Mouse (Mus musculus): ENCODE measurements around the gene Eif4ebp2. TPM values are rescaled to one million over a fixed set of nuclear protein-coding genes. Genes with fewer than 3 reads are reported as not detected.

Eif4ebp2 gene
- polyA plus RNA-seq, 1 experiment from 2014 or later = 44.1 TPM

- Histone ChIP-seq H3K9me3 (replicated peaks) (no peaks in the 10 kb centered on the region), H3K27me3 (replicated peaks) (no peaks in the 10 kb centered on the region), H3K4me3 (replicated peaks) (no peak overlapping the region), H3K36me3 (peaks cover 31% of the 10 kb centered on the region), H3K9ac (replicated peaks) (no peak overlapping the region), H3K4me1 (peaks cover 23% of the 10 kb centered on the region), H3K4me2 (no peak overlapping the region), H3K27ac (replicated peaks) (0 out of 2 replicates have a peak overlapping the region, but pooled peaks have one; percentile 18)
- no peak for ATAC-seq (ENCODE audit: low FRiP score)
- 25% methylated on average over 4 of the region's 4 CpGs for WGBS
These were observed 24.0 kb downstream of the Eif4ebp2 start for GRCm38 (mm10) chr10:61428416-61428815.

DNA sequence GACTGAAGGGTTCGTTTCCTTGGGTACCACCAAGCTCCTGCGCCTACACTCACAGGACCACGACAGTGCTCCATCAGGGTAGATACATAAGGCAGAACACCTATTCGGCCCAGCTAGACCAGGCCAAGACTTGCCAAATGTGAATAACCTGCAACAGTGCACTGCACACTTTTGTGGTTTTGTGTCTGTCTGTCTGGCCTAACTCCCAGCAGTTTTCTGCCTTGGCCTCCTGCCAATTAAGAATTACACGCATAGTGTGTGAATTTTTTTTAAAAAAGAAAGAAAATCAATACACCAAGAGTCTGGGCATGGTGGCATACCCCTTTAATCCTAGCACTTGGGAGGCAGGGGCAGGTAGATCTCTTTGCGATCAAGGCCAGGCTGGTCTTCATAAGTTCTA is 24.5 kb downstream of the Eif4ebp2 start:
- no peaks in the 10 kb centered on the region for H3K9me3 ChIP-seq (replicated peaks)
- H3K9ac ChIP-seq (replicated peaks) = no peak overlapping the region
- H3K36me3 ChIP-seq = peaks cover 26% of the 10 kb centered on the region
- ATAC-seq (ENCODE audit: low FRiP score) = no peak
- WGBS = 80% methylated on average over 6 of the region's 6 CpGs
- H3K27ac ChIP-seq (replicated peaks) = no peak overlapping the region
- no peak overlapping the region for H3K4me2 ChIP-seq
- no peak overlapping the region for H3K4me3 ChIP-seq (replicated peaks)
- peaks cover 23% of the 10 kb centered on the region for H3K4me1 ChIP-seq
- H3K27me3 ChIP-seq (replicated peaks) = no peaks in the 10 kb centered on the region

DNA sequence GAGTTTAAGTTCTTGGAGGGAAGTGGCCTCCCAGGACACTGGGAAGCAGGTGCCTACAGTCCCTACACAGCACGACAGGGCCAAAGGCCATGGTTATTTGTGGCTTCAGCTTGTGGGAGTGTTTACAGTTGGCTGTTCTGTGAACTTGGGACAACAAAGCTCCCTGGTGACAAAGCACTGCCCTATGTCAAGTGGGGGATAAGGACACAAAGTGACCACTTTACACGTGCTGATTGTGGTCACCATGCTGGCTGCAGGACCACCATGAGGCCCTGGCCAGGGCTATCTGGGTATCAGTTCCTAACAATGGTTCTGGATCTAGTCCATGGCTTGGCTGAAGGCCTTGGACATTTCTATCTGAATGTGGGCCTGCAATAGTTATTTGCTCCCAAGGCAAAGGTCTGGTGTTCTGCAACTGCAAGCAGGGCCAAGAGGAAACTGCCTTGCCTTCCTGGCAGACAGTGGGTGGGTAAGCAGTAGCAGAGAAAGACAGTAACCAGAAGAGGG is 26.2 kb downstream of the Eif4ebp2 start:
- H3K36me3 ChIP-seq = peaks cover 18% of the 10 kb centered on the region
- no peak overlapping the region for H3K9ac ChIP-seq (replicated peaks)
- ATAC-seq (ENCODE audit: low FRiP score) = no peak
- no peaks in the 10 kb centered on the region for H3K9me3 ChIP-seq (replicated peaks)
- WGBS = 62% methylated on average over 2 of the region's 2 CpGs
- peaks cover 23% of the 10 kb centered on the region for H3K4me1 ChIP-seq
- no peak overlapping the region for H3K4me3 ChIP-seq (replicated peaks)
- H3K27ac ChIP-seq (replicated peaks) = no peak overlapping the region
- no peaks in the 10 kb centered on the region; the same call in 1 of the 2 replicates for H3K27me3 ChIP-seq (replicated peaks)
- H3K4me2 ChIP-seq = no peak overlapping the region

DNA sequence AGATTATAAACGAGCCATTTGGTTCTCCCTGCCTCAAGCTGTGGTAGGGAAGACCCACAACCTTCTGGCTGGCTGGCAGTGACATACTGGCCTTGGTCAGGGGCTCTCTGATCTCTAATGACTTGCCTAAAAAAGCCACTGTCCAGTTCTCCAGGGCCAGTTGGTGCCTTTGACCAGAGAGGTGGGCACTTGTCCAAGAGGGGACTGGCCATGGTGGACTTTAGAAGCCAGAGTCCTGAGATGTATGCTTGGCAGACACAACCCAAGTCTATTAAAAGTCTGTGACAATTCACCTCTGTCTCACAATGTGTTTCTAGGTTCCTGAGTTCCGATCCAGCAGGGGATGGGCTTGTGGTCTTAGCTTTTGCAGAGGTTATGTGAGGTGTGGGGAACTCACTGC is 27.4 kb downstream of the Eif4ebp2 start:
- Histone ChIP-seq H3K4me2 (no peak overlapping the region), H3K9ac (replicated peaks) (no peak overlapping the region), H3K27ac (replicated peaks) (peak overlapping the region; percentile 28), H3K36me3 (peaks cover 5% of the 10 kb centered on the region; the same call in 1 of the 2 replicates), H3K27me3 (replicated peaks) (peaks cover 12% of the 10 kb centered on the region), H3K4me3 (replicated peaks) (no peak overlapping the region), H3K4me1 (peaks cover 23% of the 10 kb centered on the region), H3K9me3 (replicated peaks) (no peaks in the 10 kb centered on the region)
- ATAC-seq (ENCODE audit: low FRiP score) = no peak
- 73% methylated on average over 2 of the region's 2 CpGs for WGBS

- no peak overlapping the region for H3K4me3 ChIP-seq (replicated peaks)
- H3K9ac ChIP-seq (replicated peaks) = no peak overlapping the region
- 0 out of 2 replicates have a peak overlapping the region, but pooled peaks have one; percentile 18 for H3K27ac ChIP-seq (replicated peaks)
- H3K27me3 ChIP-seq (replicated peaks) = peaks cover 18% of the 10 kb centered on the region
- 24% methylated on average over 7 of the region's 7 CpGs for WGBS
- H3K4me1 ChIP-seq = peaks cover 23% of the 10 kb centered on the region
- peak; percentile 64; the same call in 1 of the 2 replicates for ATAC-seq (ENCODE audit: low FRiP score)
- 0 out of 2 replicates have a peak overlapping the region, but pooled peaks have one; percentile 9 for H3K4me2 ChIP-seq
- H3K9me3 ChIP-seq (replicated peaks) = no peaks in the 10 kb centered on the region
- H3K36me3 ChIP-seq = no peaks in the 10 kb centered on the region
These were observed 28.0 kb downstream of the Eif4ebp2 start for GRCm38 (mm10) chr10:61424500-61424899.

DNA sequence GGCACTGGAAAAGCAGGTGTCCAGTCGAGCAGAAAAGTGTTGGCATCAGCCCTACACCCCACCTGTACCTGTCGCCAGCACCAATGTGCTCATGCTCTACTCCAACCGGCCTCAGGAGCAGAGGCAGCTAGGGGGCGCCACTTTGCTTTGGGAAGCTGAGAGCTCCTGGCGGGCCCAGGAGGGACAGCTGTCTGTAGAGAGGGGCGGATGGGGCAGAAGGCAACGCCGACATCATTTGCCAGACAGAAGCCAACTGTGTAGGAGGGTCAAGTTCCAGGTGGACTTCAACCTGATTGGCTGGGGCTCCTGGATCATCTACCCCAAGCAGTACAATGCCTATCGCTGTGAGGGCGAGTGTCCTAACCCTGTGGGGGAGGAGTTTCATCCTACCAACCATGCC is 29.2 kb downstream of the Eif4ebp2 start:
- H3K4me3 ChIP-seq (replicated peaks) = no peak overlapping the region
- H3K4me2 ChIP-seq = no peak overlapping the region
- no peaks in the 10 kb centered on the region for H3K36me3 ChIP-seq
- H3K9me3 ChIP-seq (replicated peaks) = no peaks in the 10 kb centered on the region
- 66% methylated on average over 10 of the region's 10 CpGs for WGBS
- H3K27ac ChIP-seq (replicated peaks) = no peak overlapping the region
- H3K9ac ChIP-seq (replicated peaks) = no peak overlapping the region
- no peak for ATAC-seq (ENCODE audit: low FRiP score)
- peaks cover 25% of the 10 kb centered on the region for H3K4me1 ChIP-seq
- H3K27me3 ChIP-seq (replicated peaks) = peaks cover 30% of the 10 kb centered on the region

GRCm38 (mm10) chr10:61422861-61423260 is 29.6 kb downstream of the Eif4ebp2 start:
- no peak overlapping the region for H3K27ac ChIP-seq (replicated peaks)
- H3K4me3 ChIP-seq (replicated peaks) = no peak overlapping the region
- H3K36me3 ChIP-seq = no peaks in the 10 kb centered on the region
- 89% methylated on average over 12 of the region's 12 CpGs for WGBS
- H3K9me3 ChIP-seq (replicated peaks) = no peaks in the 10 kb centered on the region
- H3K4me1 ChIP-seq = peaks cover 28% of the 10 kb centered on the region
- no peak overlapping the region for H3K4me2 ChIP-seq
- no peak for ATAC-seq (ENCODE audit: low FRiP score)
- peaks cover 34% of the 10 kb centered on the region for H3K27me3 ChIP-seq (replicated peaks)
- H3K9ac ChIP-seq (replicated peaks) = no peak overlapping the region

DNA sequence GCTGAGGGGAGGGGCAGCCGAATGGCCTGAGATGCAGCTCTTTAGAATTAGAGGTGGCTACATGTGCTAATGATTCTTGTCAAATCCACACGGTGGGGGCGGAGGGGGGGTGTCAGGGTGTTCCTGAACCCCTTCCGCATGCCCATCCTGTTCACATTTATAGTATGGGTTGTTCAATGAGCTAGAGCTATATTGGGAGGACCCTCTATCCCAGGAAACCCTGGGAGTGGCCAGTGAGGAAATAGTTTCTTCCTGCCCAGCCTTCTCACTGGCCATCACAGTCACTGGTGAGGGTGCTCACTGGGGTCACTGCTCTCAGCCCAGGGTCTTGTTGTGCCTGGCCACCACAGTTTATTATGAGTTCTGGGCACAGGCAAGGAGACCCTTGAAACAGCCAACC is 32.5 kb downstream of the Eif4ebp2 start:
- no peaks in the 10 kb centered on the region for H3K36me3 ChIP-seq
- H3K4me2 ChIP-seq = no peak overlapping the region
- no peak overlapping the region for H3K9ac ChIP-seq (replicated peaks)
- no peaks in the 10 kb centered on the region for H3K9me3 ChIP-seq (replicated peaks)
- H3K27me3 ChIP-seq (replicated peaks) = peaks cover 59% of the 10 kb centered on the region
- H3K4me1 ChIP-seq = peaks cover 25% of the 10 kb centered on the region
- H3K4me3 ChIP-seq (replicated peaks) = no peak overlapping the region
- no peak overlapping the region for H3K27ac ChIP-seq (replicated peaks)
- no peak for ATAC-seq (ENCODE audit: low FRiP score)
- 85% methylated on average over 4 of the region's 4 CpGs for WGBS

DNA sequence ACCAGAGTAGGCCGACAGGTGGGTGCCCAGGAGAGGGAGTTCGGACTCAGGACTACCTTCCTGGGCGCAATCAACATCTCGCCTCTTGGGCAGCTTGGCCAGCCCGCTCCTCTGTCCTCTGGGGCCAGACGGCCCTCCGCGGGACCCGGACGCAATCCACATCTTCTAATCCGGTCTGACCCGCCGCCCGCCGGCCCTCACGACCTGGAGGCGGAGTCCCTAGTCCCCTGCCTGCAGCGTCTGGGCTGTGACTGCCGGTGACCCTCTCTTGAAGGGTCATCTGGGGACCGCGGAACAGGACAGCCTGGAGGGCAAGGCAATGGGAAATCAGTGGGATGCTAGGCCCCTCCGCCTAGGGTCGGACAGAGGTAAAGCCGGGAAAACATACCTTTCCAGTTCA is 33.3 kb downstream of the Eif4ebp2 start:
- H3K9ac ChIP-seq (replicated peaks) = no peak overlapping the region
- no peak for ATAC-seq (ENCODE audit: low FRiP score)
- peak overlapping the region; percentile 95; the same call in 1 of the 2 replicates for H3K4me2 ChIP-seq
- peaks cover 16% of the 10 kb centered on the region for H3K4me1 ChIP-seq
- H3K4me3 ChIP-seq (replicated peaks) = no peak overlapping the region
- no peaks in the 10 kb centered on the region for H3K9me3 ChIP-seq (replicated peaks)
- WGBS = 8% methylated on average over 24 of the region's 24 CpGs
- no peaks in the 10 kb centered on the region for H3K36me3 ChIP-seq
- H3K27ac ChIP-seq (replicated peaks) = no peak overlapping the region
- peaks cover 59% of the 10 kb centered on the region for H3K27me3 ChIP-seq (replicated peaks)

- no peaks in the 10 kb centered on the region for H3K9me3 ChIP-seq (replicated peaks)
- peaks cover 14% of the 10 kb centered on the region for H3K4me1 ChIP-seq
- peak overlapping the region; percentile 95 for H3K4me2 ChIP-seq
- no peaks in the 10 kb centered on the region for H3K36me3 ChIP-seq
- 2% methylated on average over 50 of the region's 50 CpGs for WGBS
- peak; percentile 53; the same call in 1 of the 2 replicates for ATAC-seq (ENCODE audit: low FRiP score)
- peaks cover 59% of the 10 kb centered on the region for H3K27me3 ChIP-seq (replicated peaks)
- H3K4me3 ChIP-seq (replicated peaks) = peak overlapping the region; percentile 50
- H3K27ac ChIP-seq (replicated peaks) = no peak overlapping the region
- peak overlapping the region; percentile 51 for H3K9ac ChIP-seq (replicated peaks)
These were observed 34.1 kb downstream of the Eif4ebp2 start for GRCm38 (mm10) chr10:61418131-61418900.

GRCm38 (mm10) chr10:61417672-61418071 is 34.8 kb downstream of the Eif4ebp2 start, which contains the start of gene Nodal:
Gene Nodal (plus strand): TSS chr10:61417972.
- Histone ChIP-seq H3K27ac (replicated peaks) (no peak within 1 kb of the TSS), H3K4me2 (peak within 1 kb of the TSS; percentile 95), H3K9me3 (replicated peaks) (no peaks in the 10 kb centered on the region), H3K4me1 (peaks cover 14% of the 10 kb centered on the region), H3K9ac (replicated peaks) (peak within 1 kb of the TSS; percentile 51), H3K27me3 (replicated peaks) (peaks cover 59% of the 10 kb centered on the region), H3K36me3 (no peaks in the 10 kb centered on the region), H3K4me3 (replicated peaks) (peak within 1 kb of the TSS; percentile 50)
- 0 out of 2 replicates have a peak, but pooled peaks have one; percentile 7 for ATAC-seq (ENCODE audit: low FRiP score)
- WGBS = 20% methylated on average over 9 of the region's 10 CpGs

GRCm38 (mm10) chr10:61417046-61417445 is 35.4 kb downstream of the Eif4ebp2 start:
- Histone ChIP-seq H3K4me2 (no peak overlapping the region), H3K9ac (replicated peaks) (no peak overlapping the region), H3K4me3 (replicated peaks) (no peak overlapping the region), H3K27me3 (replicated peaks) (peaks cover 59% of the 10 kb centered on the region), H3K9me3 (replicated peaks) (no peaks in the 10 kb centered on the region), H3K27ac (replicated peaks) (no peak overlapping the region), H3K36me3 (no peaks in the 10 kb centered on the region), H3K4me1 (peaks cover 14% of the 10 kb centered on the region)
- ATAC-seq (ENCODE audit: low FRiP score) = no peak
- whole genome bisulfite sequencing = 42% methylated on average over 2 of the region's 2 CpGs
